Mouse (Mus musculus) brain, embryonic 14.5 days (tissue): ENCODE measurements around the gene H2-DMb1.

ENCODE experiments used
- CTCF ChIP-seq: fragments of 200-500 bp; IDR thresholded peaks from 2 replicates; pipeline ENCODE4 v1.5.1; 2012; ENCODE audit warnings: inconsistent platforms, mild to moderate bottlenecking, moderate library complexity, borderline replicate concordance; ENCODE audit not compliant: insufficient read depth, insufficient read length; ENCODE audit errors: extremely low read depth
- POLR2A ChIP-seq: fragments of 200-500 bp; IDR thresholded peaks from 2 replicates; pipeline ENCODE4 v1.6.1; 2012; ENCODE audit warnings: mild to moderate bottlenecking, inconsistent platforms, borderline replicate concordance; ENCODE audit not compliant: poor library complexity, insufficient read depth, insufficient read length, severe bottlenecking; ENCODE audit errors: extremely low read depth

DNA sequence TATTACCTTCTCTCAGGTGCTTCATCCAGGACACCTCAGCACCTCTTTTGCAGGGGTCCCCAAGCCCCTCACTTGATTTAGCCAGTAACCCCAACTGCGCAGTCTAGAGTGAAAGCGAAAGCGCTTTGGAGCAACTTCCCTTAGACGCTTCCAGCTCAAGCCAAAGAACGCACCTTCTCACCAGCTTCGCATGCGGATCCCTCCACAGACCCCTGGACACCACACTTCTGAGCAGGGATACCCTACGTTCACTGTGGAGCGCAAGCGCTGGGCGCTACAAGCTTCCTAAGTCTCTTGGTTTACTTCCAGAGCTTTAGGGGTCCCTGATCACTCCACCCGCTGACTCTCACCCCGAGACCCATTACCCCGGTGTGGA, 34.0 kb downstream of the H2-DMb1 start:
- TF ChIP-seq POLR2A (no peak), CTCF (no peak)
